Comparison of ENCODE assay signal across 27 mouse cellular contexts in genomic region chr16:23979446-23979845, GRCm38 (mm10). TPM values are rescaled to one million over a fixed set of nuclear protein-coding genes. Genes with fewer than 3 reads are reported as not detected.
DNase-seq lines count a peak whose midpoint lies in the region; ATAC-seq and TF ChIP-seq lines count a peak whose summit lies in the region.
"Had no signal": no experiment of that assay in that cellular context is flagged by ENCODE, and none has a peak within 500 bp of the region (broad histone marks: within the 10 kb centered on the region; RNA-seq: fewer than 3 reads in every experiment).

No protein-coding gene starts in this region.

- TF ChIP-seq POLR2A in kidney, adult 2 months (IDR thresholded peaks at IDR 0.05; ENCODE audit: low read depth, low read length), result no peak

- peak; percentile 81 for DNase-seq in gastrocnemius, adult 18-20 months (ENCODE audit: low spot score)
- no peak for DNase-seq in gastrocnemius, postnatal 4 days (ENCODE audit: low spot score in 2 of 2)
- DNase-seq in kidney, adult 2 months, result peak; percentile 56
- DNase-seq in kidney, adult 9 months, result no peak
- peak; percentile 71 to 76 for DNase-seq in gastrocnemius, adult 8-10 months (ENCODE audit: low spot score in 2 of 2)
- DNase-seq in limb, embryonic 10.5 days (ENCODE audit: low spot score), result peak; percentile 29
- DNase-seq in cerebellum, adult 11 months, result no peak
- DNase-seq: kidney, adult 11 months; right cerebral cortex, postnatal 4 days had no signal

- H3K36me3 ChIP-seq in kidney, adult 2 months (ENCODE audit: control insufficient read depth, insufficient read depth, low read length), result peaks cover 6% of the 10 kb centered on the region; the same call in 1 of the 2 replicates
- no peaks in the 10 kb centered on the region for H3K36me3 ChIP-seq in limb, embryonic 10.5 days
- H3K36me3 ChIP-seq: hindbrain, embryonic 10.5 days; midbrain, embryonic 12.5 days; neural tube, embryonic 12.5 days had no signal

- H3K27me3 ChIP-seq in kidney, adult 2 months (replicated peaks; ENCODE audit: control insufficient read depth, insufficient read depth, low read length), result no peaks in the 10 kb centered on the region
- H3K27me3 ChIP-seq in limb, embryonic 10.5 days (ENCODE audit: low read depth, poor library complexity, severe bottlenecking), result peaks cover 45% of the 10 kb centered on the region

- WGBS in kidney, adult 2 months, result 68% methylated on average over 9 of the region's 9 CpGs
- WGBS in limb, embryonic 10.5 days, result 86% methylated on average over 9 of the region's 9 CpGs

- no peak for ATAC-seq in inflammation-experienced regulatory T-cells, adult 6 months
- ATAC-seq: forebrain, embryonic 13.5 days; hindbrain, postnatal 0 days; lung, postnatal 0 days had no signal

- no peak for TF ChIP-seq CTCF in kidney, adult 2 months (conservative IDR thresholded peaks at IDR 0.05; ENCODE audit: insufficient read depth, insufficient read length, low read depth, low read length)

- H3K27ac ChIP-seq in kidney, adult 2 months (ENCODE audit: insufficient read depth, low read depth, low read length), result no peak overlapping the region
- H3K27ac ChIP-seq in limb, embryonic 10.5 days, result no peak overlapping the region
- H3K27ac ChIP-seq: forebrain, embryonic 13.5 days; hindbrain, embryonic 10.5 days; hindbrain, postnatal 0 days; midbrain, embryonic 12.5 days; neural tube, embryonic 12.5 days had no signal

- H3K9me3 ChIP-seq in limb, embryonic 10.5 days (replicated peaks), result no peaks in the 10 kb centered on the region
- H3K9me3 ChIP-seq: forebrain, embryonic 13.5 days; hindbrain, embryonic 10.5 days; midbrain, embryonic 12.5 days; neural tube, embryonic 12.5 days had no signal

- peaks cover 23% of the 10 kb centered on the region; the same call in 1 of the 2 replicates for H3K4me1 ChIP-seq in kidney, adult 2 months (ENCODE audit: control insufficient read depth, insufficient read depth, low read length)
- H3K4me1 ChIP-seq in limb, embryonic 10.5 days, result peaks cover 36% of the 10 kb centered on the region

- H3K4me3 ChIP-seq in kidney, adult 2 months (ENCODE audit: insufficient read depth, low read depth, low read length), result no peak overlapping the region
- no peak overlapping the region for H3K4me3 ChIP-seq in limb, embryonic 10.5 days
- H3K4me3 ChIP-seq: forebrain, embryonic 13.5 days; hindbrain, embryonic 10.5 days; midbrain, embryonic 12.5 days; neural tube, embryonic 12.5 days had no signal

RNA-seq across cellular contexts. Expression of gene Gm37419, which starts 8.8 kb away (rescaled TPM):
- total RNA-seq in gastrocnemius, adult 18-20 months (2021), result not detected
- not detected for total RNA-seq in gastrocnemius, postnatal 4 days (2021)
- not detected in 2 replicates for polyA plus RNA-seq in kidney, adult 2 months (2012; rRNA removed)
- total RNA-seq in gastrocnemius, adult 8-10 months (2022), result not detected
- polyA plus RNA-seq in limb, embryonic 10.5 days (2016; fragmentation: Nextera tagmentation; extraction: Ambion mirVana), result not detected in 2 replicates
- not detected for polyA plus RNA-seq in inflammation-experienced regulatory T-cells, adult 6 months (2017; shearing (Covaris generic))
- total RNA-seq: common myeloid progenitor, adult 5-6 weeks; granulocyte monocyte progenitor cell, adult 5-6 weeks; hindbrain, postnatal 0 days; layer of hippocampus, postnatal 10 days; left cerebral cortex, postnatal 14 days; megakaryocyte progenitor cell, adult 5-6 weeks; monocyte, adult 5-6 weeks had no signal
- polyA plus RNA-seq: C2C12; embryonic facial prominence, embryonic 11.5 days; forebrain, embryonic 13.5 days; frontal cortex, adult 2 months; hindbrain, embryonic 10.5 days; hindbrain, postnatal 0 days; limb, embryonic 14.5 days; liver, embryonic 16.5 days; lung, postnatal 0 days; midbrain, embryonic 12.5 days; neural tube, embryonic 12.5 days had no signal

RNA-seq across cellular contexts. Expression of gene Bcl6, which starts 9.2 kb away (rescaled TPM):
- 10 to 100 TPM; 50.6 to 61.2 TPM for total RNA-seq in gastrocnemius, adult 18-20 months (2021)
- total RNA-seq in gastrocnemius, postnatal 4 days (2021), result 10 to 100 TPM; 11.1 to 11.3 TPM
- 11.7 and 13.0 TPM in 2 replicates for polyA plus RNA-seq in kidney, adult 2 months (2012; rRNA removed)
- 10 to 100 TPM; 43.6 to 72.2 (median 55.8) TPM for total RNA-seq in gastrocnemius, adult 8-10 months (2022)
- 0.08 and 0.10 TPM in 2 replicates for polyA plus RNA-seq in limb, embryonic 10.5 days (2016; fragmentation: Nextera tagmentation; extraction: Ambion mirVana)
- 10 to 100 TPM in 2 of 3 experiments, 1 to 10 TPM in 1; 8.4 to 28.5 (median 10.2) TPM for polyA plus RNA-seq in inflammation-experienced regulatory T-cells, adult 6 months (2017; shearing (Covaris generic))

RNA-seq across cellular contexts. Expression of gene Rtp2, which starts 47.3 kb away (rescaled TPM):
- total RNA-seq in gastrocnemius, adult 18-20 months (2021), result not detected
- total RNA-seq in gastrocnemius, postnatal 4 days (2021), result not detected
- not detected in 2 replicates for polyA plus RNA-seq in kidney, adult 2 months (2012; rRNA removed)
- not detected for total RNA-seq in gastrocnemius, adult 8-10 months (2022)
- not detected in 2 replicates for polyA plus RNA-seq in limb, embryonic 10.5 days (2016; fragmentation: Nextera tagmentation; extraction: Ambion mirVana)
- not detected for polyA plus RNA-seq in inflammation-experienced regulatory T-cells, adult 6 months (2017; shearing (Covaris generic))
- total RNA-seq: common myeloid progenitor, adult 5-6 weeks; granulocyte monocyte progenitor cell, adult 5-6 weeks; hindbrain, postnatal 0 days; megakaryocyte progenitor cell, adult 5-6 weeks; monocyte, adult 5-6 weeks had no signal
- polyA plus RNA-seq: C2C12; embryonic facial prominence, embryonic 11.5 days; forebrain, embryonic 13.5 days; hindbrain, embryonic 10.5 days; limb, embryonic 14.5 days; liver, embryonic 16.5 days; lung, postnatal 0 days; midbrain, embryonic 12.5 days; neural tube, embryonic 12.5 days had no signal

Comparison
In these comparisons a context has a peak if more than half of its experiments do, and no peak if none do; other contexts are left out.
1. DNase-seq: peak in gastrocnemius, adult 18-20 months (single experiment), kidney, adult 2 months (single experiment), gastrocnemius, adult 8-10 months (2 of 2) and limb, embryonic 10.5 days (single experiment); none in gastrocnemius, postnatal 4 days (0 of 2), kidney, adult 9 months (single experiment) and cerebellum, adult 11 months (single experiment).